Mouse (Mus musculus): ENCODE measurements around the gene Ganab.
"Not testable (repeated sequence)": the region's sequence is repeated elsewhere in the genome, so short reads cannot be mapped to it uniquely, and the experiment has no call there.

Gene Ganab

DNA sequence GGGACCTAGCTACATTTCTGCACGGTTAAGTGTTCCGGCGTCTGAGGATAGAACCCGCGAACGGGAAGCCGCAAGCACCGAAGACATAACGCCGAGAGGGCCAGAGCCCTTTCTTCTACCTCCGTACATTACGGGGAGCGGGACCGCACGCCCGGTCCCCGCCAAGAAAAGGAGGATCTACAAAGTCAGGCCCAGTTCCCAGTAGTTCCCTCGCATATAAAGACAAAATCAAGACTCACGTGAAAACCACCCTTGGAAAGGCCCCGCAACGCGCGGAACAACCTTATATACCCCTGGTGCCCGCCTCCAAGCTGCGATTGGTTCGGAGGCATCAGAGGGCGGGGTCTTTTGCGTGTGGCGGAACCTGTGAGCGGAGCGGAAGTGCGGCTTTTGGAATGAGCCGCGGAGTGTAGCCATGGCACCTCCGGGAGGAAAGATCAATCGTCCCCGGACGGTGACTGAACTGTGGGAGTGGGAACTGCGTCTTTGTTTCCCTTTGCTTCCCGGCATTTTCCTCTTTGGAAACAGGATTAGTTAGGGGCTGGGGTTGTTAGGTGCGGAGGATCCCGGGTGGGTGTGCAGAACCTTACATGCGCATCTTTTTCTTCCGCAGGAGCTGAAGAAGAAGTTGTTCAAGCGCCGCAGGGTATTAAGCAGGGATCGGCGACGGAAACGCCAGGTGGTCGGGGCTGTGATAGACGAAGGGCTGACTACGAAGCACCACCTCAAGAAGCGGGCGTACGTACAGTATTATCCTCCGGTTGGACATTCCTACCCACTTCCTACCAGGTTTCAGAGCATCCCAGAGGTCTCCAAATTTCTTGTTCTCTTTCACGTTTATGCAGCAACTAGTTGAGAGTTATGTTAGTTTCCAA lies 9.1 kb upstream of the Ganab start, which contains the start of the genes 1810009A15Rik and Gm49416:
1810009A15Rik (plus strand) TSS at position 343 of the 875 bp plus-strand sequence.
Gm49416 (plus strand) TSS at position 416 of the 875 bp plus-strand sequence.
- DNase-seq (ENCODE audit: low spot score) = peak; percentile 99

DNA sequence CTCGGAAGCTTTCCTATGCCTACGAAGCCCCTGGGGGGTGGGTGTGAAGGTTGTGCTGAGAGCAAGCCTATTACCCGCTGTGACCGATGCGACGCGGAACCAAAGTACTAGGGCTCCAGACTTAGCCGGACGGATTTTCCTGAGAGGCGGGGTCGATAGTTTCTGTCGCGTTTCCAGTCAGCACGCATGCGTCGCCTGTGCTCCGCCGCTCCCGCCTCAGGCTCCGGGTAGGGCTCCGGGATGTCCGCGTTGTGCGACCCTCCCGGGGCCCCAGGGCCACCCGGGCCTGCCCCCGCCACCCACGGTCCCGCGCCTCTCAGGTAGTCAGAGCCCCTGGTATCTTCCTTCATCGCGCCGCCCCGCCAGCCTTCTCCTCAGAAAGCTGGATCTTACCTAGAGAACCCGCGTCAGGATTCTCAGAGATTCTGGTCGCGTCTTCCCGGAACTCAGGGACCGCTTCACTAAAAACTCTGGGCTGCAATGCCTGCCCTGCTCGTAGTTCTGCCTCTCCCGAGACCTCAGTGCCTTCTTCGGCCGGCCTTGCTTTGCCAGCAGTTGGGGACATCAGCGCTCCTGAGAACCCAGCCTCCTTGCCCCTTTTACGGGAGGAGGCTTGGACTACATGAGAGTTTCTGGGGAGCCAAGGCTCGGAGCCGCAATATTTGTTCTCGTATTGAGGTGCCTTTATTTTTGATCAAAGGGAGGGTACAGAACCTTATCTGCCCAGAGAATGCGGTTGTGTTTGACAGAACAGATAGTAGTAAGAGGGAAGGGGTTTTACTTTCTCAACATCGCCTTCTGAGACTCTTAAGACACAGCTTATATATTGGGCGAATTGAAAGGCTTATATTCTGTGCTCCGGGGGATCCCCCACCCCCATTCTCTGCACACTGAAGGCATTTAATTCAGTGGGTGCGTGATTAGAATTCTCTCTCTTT lies 4.8 kb upstream of the Ganab start, which contains the start of gene Ints5:
Ints5 (plus strand) TSS at position 177 of the 938 bp plus-strand sequence.
- DNase-seq (ENCODE audit: low spot score) = peak; percentile 93

DNA sequence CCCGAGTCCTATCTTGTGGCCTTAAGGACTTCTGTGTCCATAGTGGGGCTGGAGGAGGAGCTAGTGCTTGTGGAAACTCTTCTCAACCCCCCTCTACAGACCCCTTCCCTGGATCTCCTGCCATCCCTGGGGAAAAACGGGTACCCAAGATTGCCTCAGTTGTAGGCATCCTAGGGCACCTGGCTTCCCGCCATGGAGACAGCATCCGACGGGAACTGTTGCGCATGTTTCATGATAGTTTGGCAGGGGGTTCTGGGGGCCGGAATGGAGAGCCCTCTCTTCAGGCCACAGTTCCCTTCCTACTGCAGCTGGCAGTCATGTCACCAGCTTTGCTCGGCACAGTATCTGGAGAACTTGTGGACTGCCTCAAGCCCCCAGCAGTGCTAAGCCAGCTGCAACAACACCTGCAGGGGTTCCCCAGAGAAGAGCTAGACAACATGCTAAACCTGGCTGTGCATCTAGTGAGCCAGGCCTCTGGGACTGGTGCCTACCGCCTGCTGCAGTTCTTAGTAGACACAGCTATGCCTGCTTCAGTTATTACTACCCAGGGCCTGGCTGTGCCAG lies 2.4 kb upstream of the Ganab start:
- no peak for DNase-seq (ENCODE audit: low spot score)

DNA sequence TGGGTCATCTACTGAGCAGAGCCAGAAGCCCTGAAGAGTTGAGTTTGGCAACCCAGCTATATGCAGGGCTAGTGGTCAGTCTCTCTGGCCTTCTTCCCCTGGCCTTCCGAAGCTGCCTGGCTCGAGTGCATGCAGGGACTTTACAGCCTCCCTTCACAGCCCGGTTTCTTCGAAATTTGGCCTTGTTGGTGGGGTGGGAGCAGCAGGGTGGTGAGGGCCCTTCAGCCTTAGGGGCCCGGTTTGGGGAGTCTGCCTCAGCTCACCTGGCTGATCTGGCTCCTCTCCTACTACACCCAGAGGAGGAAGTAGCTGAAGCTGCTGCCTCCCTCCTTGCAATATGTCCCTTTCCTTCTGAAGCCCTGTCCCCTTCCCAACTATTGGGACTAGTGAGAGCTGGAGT lies 1.6 kb upstream of the Ganab start:
- DNase-seq (ENCODE audit: low spot score) = not testable (repeated sequence)

DNA sequence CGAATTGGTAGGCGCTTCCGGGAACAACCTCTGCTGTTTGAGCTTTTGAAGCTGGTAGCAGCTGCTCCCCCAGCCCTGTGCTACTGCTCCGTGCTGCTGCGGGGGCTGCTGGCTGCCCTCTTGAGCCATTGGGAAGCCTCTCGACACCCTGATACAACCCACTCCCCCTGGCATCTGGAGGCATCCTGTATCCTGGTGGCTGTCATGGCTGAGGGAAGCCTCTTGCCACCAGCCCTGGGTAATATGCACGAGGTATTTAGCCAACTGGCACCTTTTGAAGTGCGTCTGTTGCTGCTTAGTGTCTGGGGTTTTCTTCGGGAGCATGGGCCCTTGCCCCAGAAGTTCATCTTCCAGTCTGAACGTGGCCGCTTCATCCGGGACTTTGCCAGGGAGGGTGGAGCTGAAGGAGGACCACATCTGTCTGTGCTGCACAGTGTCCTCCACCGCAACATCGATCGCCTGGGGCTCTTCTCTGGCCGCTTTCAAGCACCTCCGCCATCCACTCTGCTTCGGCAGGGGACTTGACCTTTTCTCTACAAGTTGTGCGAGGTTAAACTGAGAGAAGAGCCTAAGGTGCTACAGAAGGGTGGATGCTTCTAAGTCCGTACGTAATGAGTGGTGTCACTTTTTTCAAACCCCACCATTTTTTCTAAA lies 533 bp upstream of the Ganab start:
- not testable (repeated sequence) for DNase-seq (ENCODE audit: low spot score)

DNA sequence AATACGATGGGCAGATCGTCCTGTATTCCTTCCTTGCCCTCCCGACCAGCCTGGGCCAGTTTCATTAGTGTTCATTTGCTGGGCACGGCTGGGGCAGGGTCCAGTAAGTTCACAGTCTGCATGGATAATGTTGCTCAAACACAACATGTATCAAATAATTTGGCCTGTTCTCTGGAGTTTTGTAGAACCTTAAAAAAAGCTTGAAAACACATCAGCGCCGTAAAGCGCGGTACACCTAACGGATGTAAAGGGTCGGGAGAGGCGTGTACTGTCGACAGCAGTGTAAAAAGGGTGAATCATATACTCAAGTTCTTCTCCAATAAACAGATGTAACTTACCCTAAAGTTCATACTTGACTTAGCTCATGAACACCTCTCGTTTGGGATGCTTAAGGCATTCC lies 705 bp downstream of the Ganab start:
- no peak for DNase-seq (ENCODE audit: low spot score)

DNA sequence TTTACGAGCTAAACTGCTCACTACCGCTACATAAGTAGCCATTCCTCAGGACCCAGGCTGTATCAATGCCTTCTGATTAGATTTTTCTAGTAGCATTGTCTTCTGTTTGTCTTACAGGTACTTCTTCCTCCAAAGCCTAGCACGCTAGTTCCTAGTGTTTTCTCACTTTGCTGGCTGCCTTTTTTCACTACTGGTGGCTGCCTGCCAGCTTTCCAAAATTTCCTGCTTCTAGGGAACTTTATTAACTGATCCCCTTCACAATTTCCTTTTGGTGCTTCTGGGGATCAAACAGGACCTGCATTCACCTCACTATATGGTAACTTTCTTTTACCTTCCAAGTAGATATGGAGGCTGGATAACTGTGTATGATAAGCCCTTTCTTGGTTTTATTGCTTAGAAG lies 1.2 kb downstream of the Ganab start:
- no peak for DNase-seq (ENCODE audit: low spot score)

DNA sequence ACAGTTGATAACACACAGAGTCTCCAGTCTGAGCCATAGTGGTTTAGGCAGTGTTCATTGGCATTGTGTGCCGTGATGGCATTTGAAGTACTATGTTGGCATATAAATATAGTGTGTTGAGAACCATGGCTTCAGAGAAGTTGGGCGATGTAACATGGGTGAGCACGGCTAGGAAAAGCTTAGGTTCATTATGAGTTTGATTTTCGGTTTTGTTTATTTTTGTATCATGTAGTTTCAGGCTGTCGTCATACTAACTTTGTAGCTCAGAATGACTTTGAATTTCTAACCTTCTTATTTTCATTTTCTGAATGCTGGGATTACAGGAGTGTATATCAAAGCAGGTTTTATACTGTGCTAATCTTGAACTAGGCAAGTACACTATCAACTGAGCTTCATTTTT lies 5.5 kb downstream of the Ganab start:
- no peak for DNase-seq (ENCODE audit: low spot score)

DNA sequence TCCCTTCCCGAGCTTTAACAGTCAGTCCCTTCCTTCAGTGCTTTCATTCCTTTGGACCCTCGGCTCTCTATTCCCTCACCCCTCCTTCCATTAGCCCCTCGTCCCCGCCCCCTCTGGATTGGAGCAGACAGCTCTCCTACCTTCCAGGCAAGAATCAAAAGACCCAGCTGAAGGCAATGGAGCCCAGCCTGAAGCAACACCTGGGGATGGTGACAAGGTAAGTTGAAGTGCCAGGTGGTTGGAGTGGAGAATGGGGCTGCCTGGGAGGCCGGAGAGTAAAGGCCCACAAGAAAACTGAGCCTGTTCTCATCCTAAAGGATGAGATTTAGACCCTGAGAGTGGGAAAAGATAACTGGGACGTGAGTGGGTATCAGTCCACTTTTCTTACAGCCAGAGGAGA lies 10.7 kb downstream of the Ganab start:
- DNase-seq (ENCODE audit: low spot score) = no peak

DNA sequence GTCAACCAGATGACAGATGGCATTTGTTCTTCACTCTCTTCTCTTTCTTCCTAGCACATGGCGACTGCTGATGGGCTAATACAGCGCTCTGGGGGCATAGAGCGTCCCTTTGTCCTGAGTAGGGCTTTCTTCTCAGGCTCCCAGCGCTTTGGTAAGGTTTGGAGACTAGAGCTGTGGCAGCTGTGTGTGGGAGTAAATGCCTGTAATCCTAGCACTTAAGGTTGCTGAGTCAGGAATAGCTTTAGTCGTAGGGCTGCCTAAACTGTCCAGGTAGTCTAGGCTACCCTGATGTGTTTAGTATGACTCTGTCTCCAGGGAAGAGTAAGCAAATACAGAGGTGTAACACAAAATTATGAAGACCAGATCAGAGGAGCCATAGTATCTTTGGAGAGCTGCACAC lies 13.9 kb downstream of the Ganab start:
- no peak for DNase-seq (ENCODE audit: low spot score)

DNA sequence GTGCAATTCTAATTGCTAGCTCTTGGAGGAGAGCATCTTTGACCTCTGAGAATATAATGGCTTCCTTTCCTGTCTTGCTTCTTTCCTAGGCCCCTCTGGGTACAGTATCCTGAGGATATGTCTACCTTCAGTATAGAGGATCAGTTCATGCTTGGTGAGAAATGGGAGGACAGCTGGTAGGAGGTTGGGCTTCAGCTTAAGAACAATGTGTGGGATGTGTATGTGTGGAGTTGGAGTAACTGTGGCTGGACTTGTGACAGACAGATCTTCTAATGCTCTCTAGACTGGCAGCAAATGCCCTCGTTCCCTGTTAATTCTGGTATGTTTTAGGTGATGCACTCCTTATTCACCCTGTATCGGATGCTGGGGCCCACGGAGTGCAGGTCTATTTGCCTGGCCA lies 16.3 kb downstream of the Ganab start:
- DNase-seq (ENCODE audit: low spot score) = no peak

DNA sequence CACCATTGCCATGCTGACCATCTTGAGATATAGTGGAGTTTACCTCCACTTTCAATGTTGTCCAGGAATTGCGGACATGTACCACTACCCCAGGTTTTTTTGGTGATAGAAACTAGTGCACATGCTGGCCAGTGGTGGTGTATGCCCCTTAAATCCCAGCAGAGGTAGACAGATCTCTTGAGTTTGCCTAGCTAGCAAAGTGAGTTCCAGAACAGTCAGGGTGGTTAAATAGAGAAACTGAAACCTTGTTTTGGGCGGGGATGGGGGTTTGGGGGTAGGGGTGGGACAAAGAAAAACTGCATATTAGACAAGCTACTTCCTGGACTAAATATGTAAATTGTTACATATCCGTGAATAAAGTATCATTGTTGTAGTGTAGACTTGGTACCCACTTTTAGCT lies 21.1 kb downstream of the Ganab start:
- DNase-seq (ENCODE audit: low spot score) = no peak

DNA sequence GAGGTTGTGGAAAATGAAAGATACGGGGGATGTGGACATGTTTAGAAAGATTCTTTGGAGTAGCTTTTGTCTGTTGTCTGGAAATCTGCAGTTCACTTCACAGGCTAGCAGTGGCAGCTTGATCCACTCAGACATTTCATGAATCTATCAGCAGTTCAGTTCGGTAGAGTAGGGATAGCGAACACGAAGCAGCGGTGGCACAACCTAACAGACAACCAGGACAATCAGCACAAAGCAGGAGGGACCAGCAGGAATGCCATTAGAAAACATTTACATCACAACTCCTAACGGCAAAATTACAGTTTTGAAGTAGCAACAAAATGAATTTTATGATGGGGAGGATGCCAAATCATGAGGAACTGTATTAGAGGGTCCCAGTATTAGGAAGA lies 21.8 kb downstream of the Ganab start:
- no peak for DNase-seq (ENCODE audit: low spot score)

DNA sequence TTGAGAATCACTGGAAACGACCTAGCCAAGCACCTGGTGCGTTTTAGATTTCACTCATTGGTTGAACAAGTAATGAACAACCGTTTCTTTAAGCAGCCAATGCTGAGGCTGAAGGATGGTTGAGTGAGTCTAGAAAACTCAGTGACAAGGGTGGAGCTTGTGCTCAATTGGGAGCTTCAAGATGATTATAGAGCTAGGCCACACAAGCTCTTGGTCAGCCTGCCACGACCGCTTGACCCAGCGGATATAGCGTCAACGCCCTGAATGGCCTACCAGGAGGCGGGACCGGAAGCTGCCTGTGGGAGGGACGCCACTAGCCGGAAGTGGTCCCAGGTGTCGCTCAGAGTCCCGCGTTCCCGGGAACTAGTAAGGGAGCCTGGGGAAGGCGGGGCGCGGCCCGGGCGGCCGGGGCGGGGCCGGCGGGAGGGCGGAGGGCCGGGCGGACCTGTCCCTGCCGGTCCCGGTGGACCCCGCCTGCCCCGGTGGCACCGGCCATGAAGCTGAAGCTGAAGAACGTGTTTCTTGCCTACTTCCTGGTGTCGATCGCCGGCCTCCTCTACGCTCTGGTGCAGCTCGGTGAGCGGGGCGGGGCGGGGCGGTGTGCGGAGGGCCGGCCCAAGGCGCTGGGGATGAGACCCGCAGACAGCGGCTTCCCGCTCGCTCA lies 22.3 kb downstream of the Ganab start, which contains the start of gene B3gat3:
B3gat3 (plus strand) TSS at position 302 of the 664 bp plus-strand sequence.
- DNase-seq (ENCODE audit: low spot score) = peak; percentile 98

DNA sequence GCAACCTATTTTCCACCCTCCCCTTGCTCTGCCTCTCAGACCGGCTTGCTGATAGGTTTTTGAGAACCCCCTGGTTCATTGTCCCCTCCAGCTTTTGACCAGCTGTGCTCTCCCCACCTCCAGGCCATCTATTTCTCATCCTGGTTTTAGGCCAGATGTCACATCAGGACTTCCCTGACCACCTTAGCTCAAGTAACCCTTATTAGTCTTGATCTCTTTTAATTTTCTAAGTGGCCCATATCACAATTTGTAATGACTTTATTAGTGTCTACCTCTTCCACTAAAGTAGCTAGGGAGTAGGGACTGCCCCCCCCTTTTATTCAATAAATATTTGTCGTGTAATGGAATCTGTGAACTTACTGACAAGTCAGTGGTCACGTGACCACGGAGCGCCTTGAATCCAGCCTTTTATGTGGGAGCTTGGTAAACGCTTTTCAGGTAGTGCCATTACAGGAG lies 23.0 kb downstream of the Ganab start:
- DNase-seq (ENCODE audit: low spot score) = peak; percentile 82

DNA sequence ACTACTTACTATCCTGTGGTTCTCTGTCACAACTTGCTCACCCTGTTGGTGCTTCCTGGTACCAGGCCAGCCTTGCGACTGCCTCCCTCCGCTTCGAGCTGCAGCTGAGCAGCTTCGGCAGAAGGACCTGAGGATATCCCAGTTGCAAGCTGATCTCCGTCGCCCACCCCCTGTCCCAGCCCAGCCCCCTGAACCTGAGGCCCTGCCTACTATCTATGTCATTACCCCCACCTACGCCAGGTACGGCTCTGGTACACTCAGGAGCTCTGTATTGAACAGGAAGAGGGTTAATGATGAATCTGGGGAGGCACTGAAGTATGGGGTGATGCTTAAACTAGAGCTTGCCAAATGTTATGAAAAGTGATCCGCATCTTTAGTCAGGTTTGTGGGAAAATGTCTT lies 23.9 kb downstream of the Ganab start:
- DNase-seq (ENCODE audit: low spot score) = no peak

DNA sequence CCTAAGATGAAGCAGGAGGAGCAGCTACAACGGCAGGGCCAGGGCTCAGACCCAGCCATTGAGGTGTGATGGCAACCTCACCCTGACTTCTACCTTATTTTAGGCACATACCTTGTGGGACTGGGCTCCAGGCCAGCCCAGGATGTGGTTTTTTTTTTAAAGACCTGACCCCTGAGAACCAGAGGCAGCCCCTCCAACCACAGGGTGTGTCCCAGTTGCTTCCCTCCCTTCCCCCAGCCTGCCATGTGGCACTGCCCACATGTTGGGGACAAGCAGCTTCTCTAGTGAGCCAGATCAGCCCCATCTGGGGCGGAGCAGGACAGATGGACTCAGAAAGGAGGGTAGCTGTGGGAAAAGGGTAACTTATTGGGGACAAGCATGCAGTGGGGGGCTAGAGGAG lies 28.9 kb downstream of the Ganab start:
- no peak for DNase-seq (ENCODE audit: low spot score)

DNA sequence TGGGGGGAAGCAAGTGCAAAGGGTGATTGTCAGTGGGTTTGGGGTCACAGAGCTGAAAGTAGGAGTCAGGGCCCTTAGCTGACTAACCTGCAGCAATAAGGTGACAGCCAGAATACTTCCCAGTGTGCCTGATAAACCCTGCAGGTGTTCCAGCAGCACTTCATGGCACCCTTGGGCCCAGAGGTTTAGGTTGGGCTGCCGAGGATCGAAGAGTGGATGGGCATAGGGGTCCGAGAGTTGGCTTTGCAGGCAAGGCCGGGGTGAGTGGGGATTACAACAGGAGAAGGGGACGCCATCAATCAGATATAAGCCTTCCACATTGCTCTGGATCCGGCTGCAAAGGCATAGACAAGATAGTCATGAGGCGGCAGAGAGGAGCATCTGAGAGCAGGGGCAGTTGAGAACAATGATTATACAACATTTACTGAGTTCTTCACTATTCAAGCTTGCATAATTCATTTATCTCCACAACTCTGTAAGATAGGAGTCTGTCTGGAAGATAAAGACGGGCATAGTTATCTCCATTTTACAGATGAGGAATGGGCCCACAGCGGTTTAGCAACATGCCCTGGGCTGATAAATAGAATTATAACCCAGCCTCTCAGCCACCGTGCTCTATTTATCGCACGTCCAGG lies 30.1 kb downstream of the Ganab start:
- DNase-seq (ENCODE audit: low spot score) = no peak

DNA sequence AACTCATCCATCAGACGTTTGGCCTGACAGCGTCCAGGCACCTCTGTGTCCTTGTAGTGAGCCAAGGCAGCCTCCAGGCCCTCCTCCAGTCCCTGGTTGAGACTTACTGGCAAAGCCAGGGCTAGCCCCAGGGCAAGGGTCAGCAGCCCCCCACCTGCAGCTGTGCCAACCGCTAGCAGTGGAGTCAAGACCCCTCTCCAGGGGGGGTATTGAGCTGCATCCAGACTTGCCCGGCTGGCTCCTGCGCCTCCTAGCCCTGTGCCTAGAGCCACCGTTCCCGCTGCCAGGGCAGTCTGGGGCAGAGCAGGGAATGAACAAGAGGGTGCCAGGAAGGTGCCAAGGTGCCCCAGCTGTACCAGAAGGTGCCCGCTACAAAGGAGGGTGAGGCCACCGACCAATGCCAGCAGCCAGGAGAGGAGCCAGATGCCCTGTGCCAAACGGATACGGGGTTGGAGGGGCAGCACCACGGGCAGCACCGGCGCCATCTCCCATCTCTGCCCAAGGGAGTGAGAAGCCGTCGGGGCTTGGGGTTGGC lies 30.9 kb downstream of the Ganab start:
- DNase-seq (ENCODE audit: low spot score) = no peak

Measured in embryo, embryonic 10.5 days (tissue).